Comparison of ENCODE assay signal across 22 mouse cellular contexts in genomic region chr3:32101391-32101790, GRCm38 (mm10).
DNase-seq lines count a peak whose midpoint lies in the region; ATAC-seq lines count a peak whose summit lies in the region.
"Had no signal": no experiment of that assay in that cellular context is flagged by ENCODE, and none has a peak within 500 bp of the region (broad histone marks: within the 10 kb centered on the region; RNA-seq: fewer than 3 reads in every experiment).

No protein-coding gene starts in this region.

- 83% methylated on average over 10 of the region's 10 CpGs for WGBS in heart, embryonic 11.5 days (ENCODE audit: insufficient replicate concordance)
- WGBS in neural tube, embryonic 13.5 days: 77% methylated on average over 10 of the region's 10 CpGs
- 72% methylated on average over 10 of the region's 10 CpGs for WGBS in neural tube, embryonic 14.5 days
- 71% methylated on average over 10 of the region's 10 CpGs for WGBS in neural tube, embryonic 15.5 days

- no peaks in the 10 kb centered on the region for H3K27me3 ChIP-seq in heart, embryonic 11.5 days (ENCODE audit: control insufficient read depth, insufficient read depth, low read length)
- no peaks in the 10 kb centered on the region for H3K27me3 ChIP-seq in neural tube, embryonic 13.5 days
- H3K27me3 ChIP-seq in neural tube, embryonic 14.5 days (ENCODE audit: control insufficient read depth, insufficient read depth, low read length): no peaks in the 10 kb centered on the region
- H3K27me3 ChIP-seq in neural tube, embryonic 15.5 days (replicated peaks): no peaks in the 10 kb centered on the region
- H3K27me3 ChIP-seq: CH12.LX had no signal

- DNase-seq in heart, adult 11 months: peak; percentile 54
- DNase-seq in neural tube, embryonic 10.5 days (ENCODE audit: extremely low spot score, low spot score): no peak
- no peak for DNase-seq in thymus, postnatal 0 days (ENCODE audit: low spot score)
- DNase-seq in thymus, postnatal 36 days: no peak
- DNase-seq: adrenal gland, adult 2 months; adrenal gland, adult 8-10 months; adrenal gland, postnatal 10 days; adrenal gland, postnatal 14 days; adrenal gland, postnatal 25 days; adrenal gland, postnatal 36 days; B cell, adult 2 months; cerebellum, adult 11 months; cerebellum, adult 11-12 months had no signal

- H3K9me3 ChIP-seq in heart, embryonic 11.5 days (replicated peaks; ENCODE audit: control insufficient read depth, low read length): no peaks in the 10 kb centered on the region
- H3K9me3 ChIP-seq in neural tube, embryonic 13.5 days: no peaks in the 10 kb centered on the region
- H3K9me3 ChIP-seq in neural tube, embryonic 14.5 days (ENCODE audit: control insufficient read depth, low read length): no peaks in the 10 kb centered on the region
- no peaks in the 10 kb centered on the region for H3K9me3 ChIP-seq in neural tube, embryonic 15.5 days (replicated peaks)
- H3K9me3 ChIP-seq: G1E had no signal

- no peak overlapping the region for H3K27ac ChIP-seq in heart, embryonic 11.5 days (ENCODE audit: low read depth, low read length)
- H3K27ac ChIP-seq in neural tube, embryonic 13.5 days (replicated peaks): no peak overlapping the region
- H3K27ac ChIP-seq in neural tube, embryonic 14.5 days (ENCODE audit: low read depth, low read length): no peak overlapping the region
- H3K27ac ChIP-seq in neural tube, embryonic 15.5 days (replicated peaks): no peak overlapping the region

- no peak for ATAC-seq in heart, embryonic 11.5 days (replicated peaks; ENCODE audit: insufficient number of reproducible peaks, low FRiP score, low TSS enrichment)
- peak; percentile 50; the same call in 1 of the 2 replicates for ATAC-seq in neural tube, embryonic 13.5 days (ENCODE audit: low read depth)
- peak; percentile 39; the same call in 1 of the 2 replicates for ATAC-seq in neural tube, embryonic 14.5 days (ENCODE audit: low read depth)
- ATAC-seq in neural tube, embryonic 15.5 days (ENCODE audit: low FRiP score): 0 out of 2 replicates have a peak, but pooled peaks have one; percentile 35
- ATAC-seq: activated CD4-positive, CD25-positive, alpha-beta regulatory T cell, adult 4 months; CD4-positive, CD25-positive, alpha-beta regulatory T cell, adult 4 months; Patski had no signal

- H3K4me1 ChIP-seq in heart, embryonic 11.5 days (ENCODE audit: control insufficient read depth, insufficient read depth, low read length): no peaks in the 10 kb centered on the region
- H3K4me1 ChIP-seq in neural tube, embryonic 13.5 days (replicated peaks): no peaks in the 10 kb centered on the region
- no peaks in the 10 kb centered on the region for H3K4me1 ChIP-seq in neural tube, embryonic 14.5 days (ENCODE audit: control insufficient read depth, insufficient read depth, low read length)
- no peaks in the 10 kb centered on the region for H3K4me1 ChIP-seq in neural tube, embryonic 15.5 days

- H3K9ac ChIP-seq in heart, embryonic 11.5 days (ENCODE audit: low read depth, low read length): no peak overlapping the region
- H3K9ac ChIP-seq in neural tube, embryonic 13.5 days: no peak overlapping the region
- no peak overlapping the region for H3K9ac ChIP-seq in neural tube, embryonic 14.5 days (replicated peaks; ENCODE audit: low read depth, low read length)
- H3K9ac ChIP-seq in neural tube, embryonic 15.5 days (replicated peaks): no peak overlapping the region

- H3K4me3 ChIP-seq in heart, embryonic 11.5 days (ENCODE audit: low read depth, low read length): no peak overlapping the region
- no peak overlapping the region for H3K4me3 ChIP-seq in neural tube, embryonic 13.5 days
- no peak overlapping the region for H3K4me3 ChIP-seq in neural tube, embryonic 14.5 days (ENCODE audit: low read depth, low read length)
- no peak overlapping the region for H3K4me3 ChIP-seq in neural tube, embryonic 15.5 days (replicated peaks)

- no peak overlapping the region for H3K4me2 ChIP-seq in heart, embryonic 11.5 days
- no peak overlapping the region for H3K4me2 ChIP-seq in neural tube, embryonic 13.5 days
- no peak overlapping the region for H3K4me2 ChIP-seq in neural tube, embryonic 14.5 days (ENCODE audit: low read depth, low read length)
- H3K4me2 ChIP-seq in neural tube, embryonic 15.5 days: no peak overlapping the region

- no peaks in the 10 kb centered on the region for H3K36me3 ChIP-seq in heart, embryonic 11.5 days (ENCODE audit: control insufficient read depth, insufficient read depth, low read length)
- H3K36me3 ChIP-seq in neural tube, embryonic 13.5 days: no peaks in the 10 kb centered on the region
- no peaks in the 10 kb centered on the region for H3K36me3 ChIP-seq in neural tube, embryonic 14.5 days (ENCODE audit: control insufficient read depth, insufficient read depth, low read length)
- no peaks in the 10 kb centered on the region for H3K36me3 ChIP-seq in neural tube, embryonic 15.5 days
- H3K36me3 ChIP-seq: G1E had no signal
